Mouse (Mus musculus): ENCODE data around the gene Tbx20.

DNA sequence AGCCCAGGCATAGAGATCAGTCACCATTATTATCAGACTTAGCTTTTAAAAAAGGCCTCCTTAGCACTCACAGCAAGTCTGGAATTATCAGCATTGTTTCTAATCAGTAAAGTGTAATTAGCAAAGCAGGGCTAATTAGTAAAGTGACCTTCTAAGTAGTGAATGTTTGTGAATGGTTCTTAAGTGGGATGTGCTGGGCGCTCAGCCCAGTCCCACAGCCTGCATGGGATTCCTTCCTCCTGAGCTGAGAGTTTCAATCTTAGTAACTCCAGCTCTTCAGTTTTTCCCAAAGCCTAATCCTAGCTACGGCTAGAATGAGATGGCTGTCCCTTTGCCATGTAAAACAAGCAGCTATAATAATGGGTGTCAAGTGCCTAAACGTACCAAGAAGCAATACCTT lies 8.2 kb upstream of the Tbx20 start:
- TF ChIP-seq CTCF (IDR thresholded peaks at IDR 0.05; ENCODE audit: low read depth) (no peak), EP300 (optimal IDR thresholded peaks at IDR 0.05) (no peak)

All from stomach, postnatal 0 days (tissue).